Comparison of ENCODE assay signal across 27 mouse cellular contexts in the genomic region with DNA sequence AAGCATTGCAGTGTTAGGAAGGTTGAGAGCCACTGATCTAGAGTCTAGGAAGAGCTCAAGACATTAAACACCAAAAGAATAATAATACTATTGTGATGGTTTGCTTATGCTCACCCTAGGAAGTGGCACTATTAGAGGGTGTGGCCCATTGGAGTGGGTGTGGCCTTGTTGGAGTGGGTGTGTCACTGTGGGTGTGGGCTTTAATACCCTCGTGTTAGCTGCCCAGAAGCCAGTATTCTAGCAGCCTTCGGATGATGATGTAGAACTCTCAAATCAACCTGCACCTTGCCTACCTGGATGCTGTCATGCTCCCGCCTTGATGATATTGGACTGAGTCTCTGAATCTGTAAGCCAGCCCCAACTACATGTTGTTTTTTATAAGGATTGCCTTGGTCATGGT. TPM values are rescaled to one million over a fixed set of nuclear protein-coding genes. Genes with fewer than 3 reads are reported as not detected.
DNase-seq lines count a peak whose midpoint lies in the region; ATAC-seq and TF ChIP-seq lines count a peak whose summit lies in the region.
"Had no signal": no experiment of that assay in that cellular context is flagged by ENCODE, and none has a peak within 500 bp of the region (broad histone marks: within the 10 kb centered on the region; RNA-seq: fewer than 3 reads in every experiment).

No protein-coding gene starts in this region.

- no peak overlapping the region for H3K4me2 ChIP-seq in intestine, embryonic 15.5 days (replicated peaks)
- no peak overlapping the region for H3K4me2 ChIP-seq in intestine, postnatal 0 days (replicated peaks; ENCODE audit: low read depth)
- no peak overlapping the region for H3K4me2 ChIP-seq in liver, embryonic 13.5 days
- no peak overlapping the region for H3K4me2 ChIP-seq in midbrain, embryonic 14.5 days (ENCODE audit: low read length)
- H3K4me2 ChIP-seq: embryonic facial prominence, embryonic 13.5 days; forebrain, embryonic 12.5 days; forebrain, embryonic 15.5 days; heart, embryonic 11.5 days; hindbrain, embryonic 12.5 days; hindbrain, embryonic 15.5 days had no signal

- 0 out of 2 replicates have a peak, but pooled peaks have one; percentile 25 for ATAC-seq in intestine, embryonic 15.5 days
- ATAC-seq in intestine, postnatal 0 days: no peak
- peak; percentile 64 for ATAC-seq in liver, embryonic 13.5 days (ENCODE audit: low read depth)
- no peak for ATAC-seq in midbrain, embryonic 14.5 days (ENCODE audit: low FRiP score, low TSS enrichment)
- ATAC-seq: CD4-positive, CD25-positive, alpha-beta regulatory T cell, adult 4 months; forebrain, embryonic 15.5 days had no signal

- no peak overlapping the region for H3K9ac ChIP-seq in intestine, embryonic 15.5 days
- no peak overlapping the region for H3K9ac ChIP-seq in intestine, postnatal 0 days (ENCODE audit: low read depth, low read length)
- no peak overlapping the region for H3K9ac ChIP-seq in liver, embryonic 13.5 days
- no peak overlapping the region for H3K9ac ChIP-seq in midbrain, embryonic 14.5 days (replicated peaks; ENCODE audit: low read length)
- H3K9ac ChIP-seq: embryonic facial prominence, embryonic 13.5 days; forebrain, embryonic 12.5 days; forebrain, embryonic 15.5 days; hindbrain, embryonic 12.5 days; hindbrain, embryonic 15.5 days had no signal

- H3K27ac ChIP-seq in intestine, embryonic 15.5 days: no peak overlapping the region
- H3K27ac ChIP-seq in intestine, postnatal 0 days (ENCODE audit: low read depth, low read length): no peak overlapping the region
- H3K27ac ChIP-seq in liver, embryonic 13.5 days: no peak overlapping the region
- no peak overlapping the region for H3K27ac ChIP-seq in midbrain, embryonic 14.5 days (replicated peaks; ENCODE audit: low read depth, low read length)
- H3K27ac ChIP-seq: embryonic facial prominence, embryonic 10.5 days; embryonic facial prominence, embryonic 13.5 days; forebrain, embryonic 12.5 days; forebrain, embryonic 15.5 days; heart, adult 2 months; hindbrain, embryonic 12.5 days; hindbrain, embryonic 15.5 days had no signal

- H3K4me3 ChIP-seq in intestine, embryonic 15.5 days (replicated peaks): no peak overlapping the region
- H3K4me3 ChIP-seq in intestine, postnatal 0 days (ENCODE audit: low read depth, low read length): no peak overlapping the region
- H3K4me3 ChIP-seq in liver, embryonic 13.5 days (replicated peaks): no peak overlapping the region
- no peak overlapping the region for H3K4me3 ChIP-seq in midbrain, embryonic 14.5 days (replicated peaks; ENCODE audit: low read depth, low read length)
- H3K4me3 ChIP-seq: embryonic facial prominence, embryonic 10.5 days; embryonic facial prominence, embryonic 13.5 days; erythroblast, embryonic 14.5 days; forebrain, embryonic 12.5 days; forebrain, embryonic 15.5 days; heart, adult 2 months; hindbrain, embryonic 12.5 days; hindbrain, embryonic 15.5 days had no signal

- H3K9me3 ChIP-seq in intestine, embryonic 15.5 days: no peaks in the 10 kb centered on the region
- no peaks in the 10 kb centered on the region for H3K9me3 ChIP-seq in intestine, postnatal 0 days (ENCODE audit: control insufficient read depth)
- no peaks in the 10 kb centered on the region for H3K9me3 ChIP-seq in liver, embryonic 13.5 days (replicated peaks)
- no peaks in the 10 kb centered on the region for H3K9me3 ChIP-seq in midbrain, embryonic 14.5 days (ENCODE audit: control insufficient read depth, low read length)
- H3K9me3 ChIP-seq: embryonic facial prominence, embryonic 10.5 days; embryonic facial prominence, embryonic 13.5 days; forebrain, embryonic 12.5 days; forebrain, embryonic 15.5 days; hindbrain, embryonic 12.5 days; hindbrain, embryonic 15.5 days had no signal

- peaks cover 2% of the 10 kb centered on the region for H3K4me1 ChIP-seq in intestine, embryonic 15.5 days (replicated peaks)
- no peaks in the 10 kb centered on the region for H3K4me1 ChIP-seq in intestine, postnatal 0 days (replicated peaks; ENCODE audit: control insufficient read depth, insufficient read depth, low read length)
- H3K4me1 ChIP-seq in liver, embryonic 13.5 days (replicated peaks): peaks cover 10% of the 10 kb centered on the region
- H3K4me1 ChIP-seq in midbrain, embryonic 14.5 days (ENCODE audit: control insufficient read depth, insufficient read depth, low read length): 0 out of 2 replicates have a peak, but pooled peaks cover 2% of the 10 kb centered on the region

- DNase-seq in ES-CJ7 (ENCODE audit: low read depth, low spot score): peak; percentile 16
- DNase-seq in R1 (ENCODE audit: low read depth, low spot score): peak; percentile 23
- no peak for DNase-seq in liver, embryonic 13.5 days
- DNase-seq in midbrain, embryonic 14.5 days: no peak
- no peak for DNase-seq in urinary bladder, adult 18-20 months (ENCODE audit: low spot score in 2 of 2)
- no peak for DNase-seq in left cerebral cortex, adult 9 months (ENCODE audit: low spot score in 2 of 2)
- DNase-seq: adrenal gland, postnatal 14 days; cerebellum, adult 18-20 months; cerebellum, adult 9-10 months; cerebellum, postnatal 14 days; gastrocnemius, postnatal 25 days; heart, adult 2 months had no signal

- peaks cover 35% of the 10 kb centered on the region for H3K27me3 ChIP-seq in intestine, embryonic 15.5 days (replicated peaks)
- H3K27me3 ChIP-seq in intestine, postnatal 0 days (replicated peaks; ENCODE audit: control insufficient read depth, insufficient read depth, low read length): peaks cover 36% of the 10 kb centered on the region
- peaks cover 39% of the 10 kb centered on the region for H3K27me3 ChIP-seq in liver, embryonic 13.5 days
- H3K27me3 ChIP-seq in midbrain, embryonic 14.5 days (ENCODE audit: control insufficient read depth, insufficient read depth, low read length): peaks cover 38% of the 10 kb centered on the region

- WGBS in intestine, embryonic 15.5 days: 60% methylated on average over 3 of the region's 3 CpGs
- 57% methylated on average over 3 of the region's 3 CpGs for WGBS in intestine, postnatal 0 days
- WGBS in liver, embryonic 13.5 days (ENCODE audit: insufficient replicate concordance): 47% methylated on average over 3 of the region's 3 CpGs
- WGBS in midbrain, embryonic 14.5 days: 70% methylated on average over 3 of the region's 3 CpGs

- peaks cover 12% of the 10 kb centered on the region; the same call in 1 of the 2 replicates for H3K36me3 ChIP-seq in intestine, embryonic 15.5 days
- peaks cover 12% of the 10 kb centered on the region for H3K36me3 ChIP-seq in intestine, postnatal 0 days (ENCODE audit: control insufficient read depth, insufficient read depth)
- H3K36me3 ChIP-seq in liver, embryonic 13.5 days: peaks cover 27% of the 10 kb centered on the region
- peaks cover 15% of the 10 kb centered on the region for H3K36me3 ChIP-seq in midbrain, embryonic 14.5 days (ENCODE audit: control insufficient read depth, insufficient read depth, low read length)

- TF ChIP-seq CTCF in intestine, postnatal 0 days (IDR thresholded peaks at IDR 0.05; ENCODE audit: low read depth): no peak

RNA-seq across cellular contexts. Expression of a gene that starts 6.2 kb away (rescaled TPM):
- polyA plus RNA-seq in intestine, embryonic 15.5 days (2015; fragmentation: Nextera tagmentation; extraction: Ambion mirVana): not detected in 2 replicates
- polyA plus RNA-seq in intestine, postnatal 0 days (2015; fragmentation: Nextera tagmentation; extraction: Ambion mirVana): not detected in 2 replicates
- not detected in 2 replicates for polyA plus RNA-seq in liver, embryonic 13.5 days (2015; fragmentation: Nextera tagmentation; extraction: Ambion mirVana)
- 5.1 and 5.8 TPM in 2 replicates for polyA plus RNA-seq in midbrain, embryonic 14.5 days (2014; fragmentation: Nextera tagmentation; extraction: Ambion mirVana)
- polyA plus RNA-seq: erythroblast, embryonic 14.5 days; gonadal fat pad, adult 2 months; heart, adult 2 months; heart, embryonic 14.5 days; heart, postnatal 0 days had no signal

RNA-seq across cellular contexts. Expression of a gene that starts 6.3 kb away (rescaled TPM):
- 39.8 and 41.3 TPM in 2 replicates for polyA plus RNA-seq in intestine, embryonic 15.5 days (2015; fragmentation: Nextera tagmentation; extraction: Ambion mirVana)
- 12.3 and 13.0 TPM in 2 replicates for polyA plus RNA-seq in intestine, postnatal 0 days (2015; fragmentation: Nextera tagmentation; extraction: Ambion mirVana)
- 28.8 and 31.3 TPM in 2 replicates for polyA plus RNA-seq in liver, embryonic 13.5 days (2015; fragmentation: Nextera tagmentation; extraction: Ambion mirVana)
- polyA plus RNA-seq in midbrain, embryonic 14.5 days (2014; fragmentation: Nextera tagmentation; extraction: Ambion mirVana): 58.6 and 64.7 TPM in 2 replicates

RNA-seq across cellular contexts. Expression of a gene that starts 6.5 kb away (rescaled TPM):
- polyA plus RNA-seq in intestine, embryonic 15.5 days (2015; fragmentation: Nextera tagmentation; extraction: Ambion mirVana): 32.2 and 32.9 TPM in 2 replicates
- polyA plus RNA-seq in intestine, postnatal 0 days (2015; fragmentation: Nextera tagmentation; extraction: Ambion mirVana): 16.0 and 17.6 TPM in 2 replicates
- polyA plus RNA-seq in liver, embryonic 13.5 days (2015; fragmentation: Nextera tagmentation; extraction: Ambion mirVana): 22.9 and 23.6 TPM in 2 replicates
- 51.5 and 55.9 TPM in 2 replicates for polyA plus RNA-seq in midbrain, embryonic 14.5 days (2014; fragmentation: Nextera tagmentation; extraction: Ambion mirVana)

RNA-seq across cellular contexts. Expression of a gene that starts 39.6 kb away (rescaled TPM):
- polyA plus RNA-seq in intestine, embryonic 15.5 days (2015; fragmentation: Nextera tagmentation; extraction: Ambion mirVana): 3.4 and 3.7 TPM in 2 replicates
- 3.7 and 3.9 TPM in 2 replicates for polyA plus RNA-seq in intestine, postnatal 0 days (2015; fragmentation: Nextera tagmentation; extraction: Ambion mirVana)
- 0.12 and 0.33 TPM in 2 replicates for polyA plus RNA-seq in liver, embryonic 13.5 days (2015; fragmentation: Nextera tagmentation; extraction: Ambion mirVana)
- polyA plus RNA-seq in midbrain, embryonic 14.5 days (2014; fragmentation: Nextera tagmentation; extraction: Ambion mirVana): 184 and 275 TPM in 2 replicates
- polyA plus RNA-seq: C2C12; CD4-positive, CD25-positive, alpha-beta regulatory T cell, adult 4 months had no signal

RNA-seq across cellular contexts. Expression of a gene that starts 50.4 kb away (rescaled TPM):
- 1.3 and 2.2 TPM in 2 replicates for polyA plus RNA-seq in intestine, embryonic 15.5 days (2015; fragmentation: Nextera tagmentation; extraction: Ambion mirVana)
- 0.29 and 0.52 TPM in 2 replicates for polyA plus RNA-seq in intestine, postnatal 0 days (2015; fragmentation: Nextera tagmentation; extraction: Ambion mirVana)
- 0.27 and 0.46 TPM in 2 replicates for polyA plus RNA-seq in liver, embryonic 13.5 days (2015; fragmentation: Nextera tagmentation; extraction: Ambion mirVana)
- 2.8 and 3.6 TPM in 2 replicates for polyA plus RNA-seq in midbrain, embryonic 14.5 days (2014; fragmentation: Nextera tagmentation; extraction: Ambion mirVana)

Comparison
In these comparisons a context has a peak if more than half of its experiments do, and no peak if none do; other contexts are left out.
1. ATAC-seq: peak in intestine, embryonic 15.5 days (single experiment) and liver, embryonic 13.5 days (single experiment); none in intestine, postnatal 0 days (single experiment) and midbrain, embryonic 14.5 days (single experiment).
2. DNase-seq: peak in ES-CJ7 (single experiment) and R1 (single experiment); none in liver, embryonic 13.5 days (single experiment), midbrain, embryonic 14.5 days (single experiment), urinary bladder, adult 18-20 months (0 of 2) and left cerebral cortex, adult 9 months (0 of 2).